Mouse (Mus musculus): ENCODE measurements around the gene Xylt1.

GRCm38 (mm10) chr7:117380418-117381187 is at the start of gene Xylt1:
- peak; percentile 18; the same call in 1 of the 2 replicates for TF ChIP-seq POLR2A (IDR thresholded peaks at IDR 0.05; ENCODE audit: borderline replicate concordance, control insufficient read depth, low read depth, low read length)
- TF ChIP-seq CTCF (IDR thresholded peaks at IDR 0.05; ENCODE audit: control insufficient read depth, insufficient read depth, low read length): no peak
